Mouse (Mus musculus): ENCODE results near the gene Them7.

DNA sequence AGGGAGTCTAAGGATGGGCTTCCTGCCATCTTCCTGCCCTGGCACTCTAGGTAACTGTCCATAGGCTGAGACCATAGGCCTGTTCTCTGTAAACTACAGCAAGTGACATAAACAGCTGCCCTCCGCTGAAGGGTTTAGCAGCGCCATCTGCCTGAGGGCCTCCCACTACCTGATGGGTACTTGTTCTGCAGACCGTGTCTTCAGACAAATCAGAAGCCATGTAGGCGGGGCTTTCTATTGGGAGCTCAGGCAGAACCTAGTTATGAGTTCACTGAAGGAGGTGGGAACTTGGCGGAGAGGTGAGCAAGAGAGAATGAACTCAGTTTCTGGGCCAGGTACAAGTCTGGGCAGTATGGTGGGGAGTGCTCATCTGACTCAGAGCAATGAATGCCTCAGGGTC is 148.6 kb downstream of the Them7 start:
- TF ChIP-seq CTCF (IDR thresholded peaks at IDR 0.05; ENCODE audit: low read depth, low read length) (no peak), POLR2A (IDR thresholded peaks at IDR 0.05; ENCODE audit: extremely low read depth, insufficient read depth, low read length) (no peak)

Measured in liver, adult 2 months (tissue).